Mouse (Mus musculus): ENCODE results near the gene Zcchc2.

DNA sequence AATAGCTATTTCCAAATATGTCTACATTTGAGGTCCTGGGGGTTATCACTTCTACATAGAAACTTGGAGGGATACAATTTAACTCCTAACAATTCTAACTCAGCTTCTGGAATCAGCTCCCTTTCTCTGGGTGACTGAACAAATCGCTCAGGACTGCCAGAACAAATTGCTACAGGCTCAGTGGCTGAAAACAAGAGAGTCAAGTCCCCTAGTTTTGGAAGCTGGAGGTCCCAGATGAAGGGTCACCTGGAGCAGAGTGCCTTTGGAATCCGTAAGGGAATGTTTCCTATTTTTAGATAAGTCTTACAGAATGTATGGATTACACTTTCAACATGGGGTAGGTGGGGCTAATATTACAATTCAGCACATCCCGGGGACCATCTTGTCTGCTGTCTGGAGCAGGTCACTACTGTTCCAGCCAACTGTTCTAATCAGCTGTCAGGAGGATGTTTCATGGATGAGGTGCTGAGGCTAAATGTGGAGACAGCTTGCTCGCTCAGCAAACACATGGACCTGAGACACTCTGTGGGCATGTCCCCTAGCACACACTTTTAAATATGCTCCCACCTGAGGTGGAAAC is 73.5 kb downstream of the Zcchc2 start:
- TF ChIP-seq CTCF (IDR thresholded peaks at IDR 0.05; ENCODE audit: borderline replicate concordance, insufficient read depth, low read length) (no peak), POLR2A (IDR thresholded peaks at IDR 0.05; ENCODE audit: low read depth, low read length) (no peak)
